Mouse (Mus musculus) adrenal gland, adult 2 months (tissue): ENCODE measurements around the gene Prdx1. TPM values are rescaled to one million over a fixed set of nuclear protein-coding genes. Genes with fewer than 3 reads are reported as not detected.
"Not testable (repeated sequence)": the region's sequence is repeated elsewhere in the genome, so short reads cannot be mapped to it uniquely, and the experiment has no call there.

Experiments used
- DNase-seq: peaks from one replicate; pipeline ENCODE4 v3.0.0; 2021
- polyA plus RNA-seq: library from polyadenylated mRNA; depleted of rRNA; stranded (reverse); fragments of >200 nt; gene quantifications from 2 replicates; pipeline ENCODE4 v1.2.3, GENCODE M21; 2012
- total RNA-seq, 2 experiments: library from RNA; stranded (reverse); gene quantifications; 2 replicates each; pipeline ENCODE4 v1.2.3; 2021

The Prdx1 gene
- total and polyA plus RNA-seq, 3 experiments = 21.8 to 816 (median 703) TPM

DNA sequence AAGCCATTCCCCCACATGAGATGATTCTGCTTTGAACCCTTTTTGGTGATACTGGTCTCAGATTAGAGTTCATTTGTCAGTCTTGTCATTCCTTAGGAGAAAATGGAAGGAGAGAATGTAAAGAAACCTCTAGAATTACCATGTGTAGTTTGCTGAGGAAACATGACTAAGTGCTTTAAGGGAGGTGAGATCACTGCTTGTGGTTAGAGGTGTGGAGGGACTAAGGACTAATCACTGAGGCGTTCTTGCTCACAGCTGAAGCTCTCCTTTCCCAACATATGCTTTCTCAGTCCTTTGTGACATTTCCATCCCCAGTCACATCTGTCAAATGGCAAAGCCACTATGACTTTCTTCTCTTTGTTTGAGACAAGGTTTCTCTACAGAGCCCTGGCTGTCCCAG lies 7.5 kb upstream of the Prdx1 start:
- no peak for DNase-seq

DNA sequence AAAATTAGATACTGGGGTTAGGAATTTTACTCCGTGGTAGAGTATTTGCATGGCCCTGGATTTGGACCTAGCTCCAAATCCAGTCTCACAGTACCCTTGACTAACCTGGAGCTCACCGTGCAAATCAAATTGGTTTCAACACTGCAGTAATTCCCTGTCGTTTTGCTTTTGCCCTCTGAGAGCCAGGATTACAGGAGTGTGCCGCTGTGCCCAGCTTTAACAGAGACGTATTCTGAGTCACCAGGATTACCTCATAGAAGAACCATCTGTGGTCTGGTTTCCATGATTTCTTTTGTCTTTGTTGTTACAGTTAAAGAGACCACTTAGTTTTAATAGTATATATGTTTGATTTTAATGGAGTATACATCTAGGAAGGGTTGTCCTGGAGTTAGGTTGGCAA lies 6.2 kb upstream of the Prdx1 start:
- peak; percentile 41 for DNase-seq

- DNase-seq = not testable (repeated sequence)
Measured at GRCm38 (mm10) chr4:116680521-116680920, 4.8 kb upstream of the Prdx1 start.

- DNase-seq = no peak
Measured at GRCm38 (mm10) chr4:116683957-116684356, 1.4 kb upstream of the Prdx1 start.

GRCm38 (mm10) chr4:116684665-116685064 lies 679 bp upstream of the Prdx1 start:
- no peak for DNase-seq

- no peak for DNase-seq
Measured at GRCm38 (mm10) chr4:116687041-116687440, 1.7 kb downstream of the Prdx1 start.

GRCm38 (mm10) chr4:116689309-116689876 lies 4.0 kb downstream of the Prdx1 start:
- DNase-seq = no peak

GRCm38 (mm10) chr4:116692146-116692545 lies 6.8 kb downstream of the Prdx1 start:
- DNase-seq = no peak

DNA sequence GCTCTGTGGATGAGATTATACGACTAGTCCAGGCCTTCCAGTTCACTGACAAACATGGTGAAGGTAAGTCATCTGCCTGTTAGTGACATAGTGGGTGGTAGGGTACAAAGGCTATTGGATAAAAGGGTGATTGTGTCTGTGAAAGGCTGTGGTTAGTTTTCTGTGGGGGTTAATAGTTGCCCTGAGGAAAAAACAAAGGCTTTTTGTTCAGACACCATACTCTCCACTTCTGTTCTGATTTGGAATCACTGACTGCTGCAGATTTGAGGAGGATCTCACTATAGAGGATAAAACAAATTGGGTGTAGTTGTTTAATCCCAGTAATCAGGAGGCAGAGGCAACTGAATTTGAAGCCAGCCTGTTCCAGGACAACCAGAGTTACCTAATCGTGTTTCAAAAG lies 8.4 kb downstream of the Prdx1 start:
- DNase-seq = no peak

DNA sequence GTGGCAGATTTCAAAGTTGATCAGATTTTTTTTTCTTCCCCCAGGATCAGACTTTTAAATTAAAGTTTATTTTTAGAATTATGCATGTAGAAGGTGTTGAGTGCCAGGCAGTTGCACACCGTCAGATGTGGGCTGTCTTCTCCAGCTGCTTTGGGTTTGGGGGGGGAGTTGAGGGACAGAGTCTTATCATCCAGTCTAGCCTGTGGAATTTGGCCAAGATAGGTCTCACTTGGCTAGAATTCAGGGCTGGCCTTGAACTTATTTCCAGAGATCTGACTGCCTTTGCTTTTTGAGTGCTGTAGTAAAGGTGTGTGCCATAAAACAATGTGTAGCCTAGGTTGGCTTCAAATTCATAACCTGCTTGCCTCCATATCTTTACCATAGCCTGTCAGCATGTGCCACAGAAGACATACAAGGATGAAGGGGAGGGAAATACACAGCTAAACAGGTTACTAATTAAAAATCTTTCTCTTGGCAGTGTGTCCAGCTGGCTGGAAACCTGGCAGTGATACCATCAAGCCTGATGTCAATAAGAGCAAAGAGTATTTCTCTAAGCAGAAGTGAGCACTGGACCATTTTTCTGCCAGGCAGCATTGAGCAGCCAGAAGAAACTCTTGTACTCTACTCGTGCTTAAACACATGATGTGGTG lies 13.5 kb downstream of the Prdx1 start:
- peak; percentile 75 for DNase-seq

DNA sequence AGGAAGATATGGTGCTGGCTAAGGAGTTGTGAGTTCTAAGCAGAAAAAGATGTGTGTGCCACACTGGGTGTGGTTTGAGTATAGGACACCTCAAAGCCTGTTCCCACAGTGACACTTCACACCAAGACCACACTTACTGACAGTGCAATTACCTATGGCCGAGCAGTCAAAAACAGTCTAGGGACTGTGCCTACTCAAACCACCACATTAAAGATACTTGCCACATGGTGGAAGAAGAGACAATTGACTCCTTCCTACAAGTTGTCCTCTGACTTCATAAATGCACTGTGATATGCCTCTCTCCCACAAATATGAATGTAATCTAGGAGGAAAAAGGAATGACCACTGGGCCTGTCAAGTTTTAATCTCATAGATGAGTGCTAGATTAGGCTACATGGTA lies 15.6 kb downstream of the Prdx1 start:
- no peak for DNase-seq

DNA sequence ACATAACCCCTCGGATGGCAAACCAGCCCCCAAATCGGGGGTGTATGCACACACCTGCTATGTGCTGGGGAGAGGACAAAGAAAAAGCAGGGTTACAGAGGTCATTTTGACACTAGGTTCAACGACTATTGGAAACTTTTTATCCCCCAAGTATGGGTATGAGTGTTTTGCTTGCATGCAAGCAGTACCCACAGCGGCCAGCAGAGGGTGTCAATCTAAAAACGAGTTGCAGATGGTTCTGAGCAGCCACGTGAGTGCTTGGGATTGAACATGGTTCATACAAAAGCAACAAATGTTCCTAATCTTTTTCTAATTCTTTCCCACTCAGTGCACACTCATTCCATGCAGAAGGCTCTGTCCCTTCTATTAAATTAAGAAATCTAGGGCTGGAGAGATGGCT lies 18.5 kb downstream of the Prdx1 start:
- DNase-seq = peak; percentile 78

DNA sequence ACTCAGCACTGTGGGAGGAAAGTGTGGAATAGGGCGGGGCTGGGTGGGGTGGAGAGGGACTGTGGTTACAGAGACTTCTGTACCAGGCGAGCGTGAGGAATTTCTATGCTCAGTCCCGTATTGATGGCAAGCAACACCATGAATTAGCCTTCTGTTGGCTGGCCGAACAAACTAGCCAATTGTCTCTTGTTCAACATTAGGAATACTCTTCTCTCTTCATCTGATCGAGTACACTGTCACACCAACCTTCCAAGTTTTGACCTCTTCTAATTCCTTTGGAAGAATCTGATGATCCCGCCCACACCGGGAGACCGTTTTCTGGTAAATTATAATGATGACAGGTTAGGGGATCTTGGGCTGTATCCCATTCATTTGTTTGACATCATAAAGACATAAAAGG lies 22.3 kb downstream of the Prdx1 start:
- DNase-seq = no peak

DNA sequence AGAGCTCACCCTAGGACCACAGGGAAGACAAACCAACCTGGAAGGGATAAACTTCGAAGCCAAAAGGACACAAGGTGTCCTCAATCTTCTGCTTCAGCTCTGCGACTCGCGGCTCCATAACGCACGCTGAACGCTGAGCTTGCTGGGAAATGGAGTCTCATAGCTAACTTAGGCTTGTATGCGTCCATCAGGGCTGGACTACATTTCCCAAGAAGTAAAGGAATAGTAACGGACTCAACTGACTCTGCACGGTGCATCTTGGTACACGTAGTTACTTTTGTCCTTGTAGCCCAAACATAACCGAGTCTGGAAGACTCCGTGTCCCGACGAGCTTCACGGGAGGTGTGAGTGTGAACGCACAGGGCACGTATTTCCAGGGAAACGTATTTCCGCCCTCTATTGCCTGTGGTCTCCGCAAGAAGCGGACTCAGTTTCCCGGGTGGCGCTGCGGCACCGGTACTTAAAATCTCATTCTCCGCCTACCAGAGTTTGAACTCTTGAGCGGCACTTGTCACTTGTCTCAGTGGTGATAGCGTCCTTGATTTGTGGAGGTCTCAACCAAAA lies 22.9 kb downstream of the Prdx1 start, which contains the start of the genes Mmachc and Ccdc163:
Gene Mmachc (minus strand): TSS at position 206 of the 564 bp plus-strand sequence.
Gene Ccdc163 (plus strand): TSS at position 309 of the 564 bp plus-strand sequence.
- DNase-seq = peak; percentile 93

DNA sequence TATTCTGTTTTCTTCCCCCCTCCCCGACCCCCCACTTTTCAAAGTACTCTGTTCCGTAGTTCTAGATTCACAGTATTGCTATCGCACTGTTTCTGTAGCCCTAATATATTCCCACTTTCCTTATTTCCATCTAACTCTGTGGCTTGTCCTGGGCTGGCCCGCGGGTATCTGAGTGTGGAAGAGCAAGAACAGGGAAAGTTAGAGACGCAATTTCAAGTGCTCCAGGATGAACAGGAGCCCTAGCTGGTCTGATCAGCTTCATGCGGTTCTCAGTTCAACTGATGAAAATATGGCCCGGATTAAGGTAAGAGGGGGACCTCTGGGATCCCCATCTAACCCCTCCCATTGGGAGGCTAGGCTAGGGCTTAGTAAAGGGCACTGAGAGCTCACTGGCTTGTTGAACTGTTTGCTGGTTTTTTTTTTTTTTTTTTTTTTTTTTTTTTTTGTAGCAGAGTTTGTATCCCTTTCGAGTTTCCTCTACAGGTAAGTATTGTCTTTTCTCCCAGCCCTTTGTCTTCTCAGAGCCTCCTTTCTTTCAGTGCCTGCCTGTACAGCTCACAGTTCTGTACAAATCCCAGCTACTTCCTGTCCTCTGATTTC lies 23.5 kb downstream of the Prdx1 start:
- DNase-seq = no peak

DNA sequence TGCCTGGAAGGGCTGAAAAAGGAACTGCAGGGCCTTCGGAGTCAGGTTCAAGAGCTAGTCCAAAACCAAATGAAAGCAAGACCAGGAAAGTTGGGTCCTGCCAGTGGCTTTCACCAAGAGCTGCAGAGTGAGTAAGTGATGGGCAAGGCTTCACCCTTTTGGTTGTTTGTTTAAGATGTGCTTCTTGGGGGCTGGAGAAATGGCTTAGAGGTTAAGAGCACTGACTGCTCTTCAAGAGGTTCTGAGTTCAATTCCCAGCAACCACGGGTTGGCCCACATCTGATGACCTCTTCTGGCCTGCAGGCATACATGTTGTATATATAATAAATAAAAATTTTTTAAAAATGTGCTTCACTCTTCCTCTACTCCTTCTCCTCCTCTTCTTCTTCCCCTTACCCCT lies 24.8 kb downstream of the Prdx1 start:
- DNase-seq = no peak

DNA sequence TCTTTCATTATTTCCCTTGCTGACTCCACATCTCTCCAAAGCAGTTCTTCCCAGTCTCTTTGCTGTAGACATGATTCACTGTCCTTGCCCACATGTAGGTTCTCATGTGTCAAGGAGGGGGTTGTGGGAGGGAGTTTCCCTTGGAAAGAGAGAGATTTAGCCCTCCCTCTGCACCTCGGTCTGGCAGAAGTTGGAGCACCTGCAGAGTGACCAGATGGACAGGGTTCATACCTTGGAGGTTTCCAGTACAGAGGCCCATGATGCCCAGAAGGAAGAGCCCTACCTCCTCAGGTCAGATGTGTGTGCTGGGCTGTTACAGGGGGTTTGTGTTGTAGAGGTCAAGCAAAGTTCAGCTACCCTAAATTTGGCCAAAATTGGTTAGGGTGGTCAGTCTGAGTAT lies 27.2 kb downstream of the Prdx1 start:
- no peak for DNase-seq

- peak; percentile 68 for DNase-seq
Measured at GRCm38 (mm10) chr4:116719396-116719795, 34.1 kb downstream of the Prdx1 start.

DNA sequence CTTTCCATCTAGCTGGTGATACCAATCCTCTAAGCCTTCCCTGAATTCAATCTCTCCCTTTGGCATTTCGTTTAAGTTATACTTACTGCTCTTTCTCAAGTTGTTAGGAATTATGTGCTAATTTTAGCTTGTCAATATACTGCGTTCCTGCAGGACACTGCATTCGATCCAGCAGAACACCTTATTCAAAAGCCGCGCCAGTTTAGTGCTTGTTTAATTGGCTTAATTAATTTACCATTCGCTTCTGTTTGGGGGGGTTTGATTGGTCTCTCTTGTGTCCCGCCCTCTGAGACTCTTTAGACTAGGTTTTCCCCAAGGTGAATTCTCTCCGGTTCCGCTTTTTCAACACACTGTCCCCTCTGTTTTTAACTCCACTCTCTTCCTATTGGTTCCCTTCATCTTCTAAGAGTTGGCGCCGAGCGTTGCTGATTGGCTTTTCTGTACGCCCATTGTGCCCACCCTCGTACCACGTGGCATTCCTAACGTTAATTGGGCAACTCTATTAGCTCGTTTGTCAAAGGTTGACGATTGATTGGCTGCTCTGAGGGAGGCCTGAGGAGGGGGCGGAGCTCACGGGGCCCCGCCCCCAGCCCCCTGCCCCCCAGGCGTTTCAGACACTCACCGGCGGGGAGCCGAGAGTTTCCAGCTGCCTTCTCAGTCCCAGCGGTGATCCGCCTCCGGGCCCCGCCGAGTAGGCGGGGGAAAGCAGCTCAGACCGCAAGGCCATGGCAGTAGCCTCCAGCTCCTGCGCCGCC lies 35.2 kb downstream of the Prdx1 start, which contains the start of gene Tesk2:
Gene Tesk2 (plus strand): TSS at position 606 of the 755 bp plus-strand sequence.
- DNase-seq = peak; percentile 95

DNA sequence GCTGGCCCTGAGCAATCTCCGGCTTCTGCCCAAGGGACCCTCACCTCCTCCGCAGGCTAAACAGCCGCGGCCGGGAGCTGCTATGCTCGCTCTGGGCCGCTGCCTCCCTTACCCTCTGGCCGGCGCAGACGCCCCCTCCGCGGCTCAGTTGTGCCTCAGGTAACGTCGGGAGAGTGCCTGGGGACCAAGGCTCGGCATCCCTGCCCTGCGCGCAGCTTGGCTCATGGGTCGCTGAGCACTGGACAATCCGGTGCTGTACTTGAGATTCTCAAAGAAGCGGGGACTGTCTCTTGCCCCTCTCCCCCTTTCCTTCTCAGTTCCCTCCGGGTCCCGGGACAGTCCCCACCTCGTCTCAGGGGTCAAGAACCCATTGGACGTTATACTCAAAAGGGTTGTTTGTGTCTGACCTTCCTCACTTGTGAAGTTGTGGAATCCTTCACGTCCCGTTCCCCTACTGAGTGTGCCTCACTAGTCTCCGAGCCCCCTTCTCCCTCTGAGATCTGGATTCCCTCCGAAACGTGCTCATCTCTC lies 35.8 kb downstream of the Prdx1 start:
- DNase-seq = no peak

GRCm38 (mm10) chr4:116722230-116722629 lies 36.9 kb downstream of the Prdx1 start:
- DNase-seq = no peak

DNA sequence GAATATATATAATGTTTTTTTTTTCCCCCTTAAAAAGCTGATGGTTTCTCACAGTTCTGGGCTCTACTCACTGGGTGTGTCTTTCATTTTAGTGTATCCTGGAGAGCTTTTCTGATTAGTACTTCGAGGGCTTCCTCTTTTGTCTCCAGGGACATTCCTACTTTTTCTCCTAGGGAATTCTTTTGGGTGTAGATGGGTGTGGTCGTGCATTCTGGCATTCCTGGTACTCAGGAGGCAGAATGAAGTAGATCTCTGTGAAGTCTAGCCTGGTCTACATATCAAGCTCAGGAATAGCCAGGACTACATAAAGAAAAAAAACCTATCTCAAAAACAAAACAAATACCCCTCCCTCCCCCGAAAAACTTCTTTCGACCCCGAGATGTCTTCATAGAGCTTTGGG lies 40.1 kb downstream of the Prdx1 start:
- no peak for DNase-seq
